Mouse (Mus musculus) heart, postnatal 25 days (tissue): ENCODE measurements around the gene Tpst2. TPM values are rescaled to one million over a fixed set of nuclear protein-coding genes. Genes with fewer than 3 reads are reported as not detected.

Source experiments
- DNase-seq: peaks from one replicate; pipeline ENCODE4 v3.0.0; 2022; ENCODE audit warnings: low spot score
- intact Hi-C: fragments of 180-260 bp; cut with DNase I; formaldehyde crosslinking; loops from one replicate; pipeline ENCODE4 v1.15.1; 2025
- total RNA-seq, 2 experiments: library from RNA; stranded (reverse); gene quantifications; 2 replicates each; pipeline ENCODE4 v1.2.3; 2021

Gene Tpst2
- total RNA-seq, 2 experiments from 2014 or later, result 38.7 to 42.3 TPM

GRCm38 (mm10) chr5:112279181-112280021 is 2.9 kb downstream of the Tpst2 start:
- no peak for DNase-seq
- intact Hi-C loops, result no loop called here

GRCm38 (mm10) chr5:112280151-112280550 is 3.7 kb downstream of the Tpst2 start:
- intact Hi-C loops, result no loop called here
- DNase-seq, result no peak

- DNase-seq, result no peak
- intact Hi-C loops, result no loop called here
Measured at GRCm38 (mm10) chr5:112280863-112281660, 4.6 kb downstream of the Tpst2 start.

GRCm38 (mm10) chr5:112281676-112282075 is 5.2 kb downstream of the Tpst2 start:
- no peak for DNase-seq
- intact Hi-C loops, result no loop called here

GRCm38 (mm10) chr5:112282123-112282779 is 5.8 kb downstream of the Tpst2 start:
- intact Hi-C loops, result no loop called here
- no peak for DNase-seq

- intact Hi-C loops, result no loop called here
- DNase-seq, result no peak
Measured at GRCm38 (mm10) chr5:112282780-112283482, 6.4 kb downstream of the Tpst2 start.

GRCm38 (mm10) chr5:112283543-112284202 is 7.2 kb downstream of the Tpst2 start:
- no peak for DNase-seq
- intact Hi-C loops, result no loop called here

GRCm38 (mm10) chr5:112284203-112284582 is 7.7 kb downstream of the Tpst2 start:
- intact Hi-C loops, result no loop called here

GRCm38 (mm10) chr5:112285548-112286085 is 9.1 kb downstream of the Tpst2 start:
- DNase-seq, result no peak
- intact Hi-C loops, result no loop called here

More at GRCm38 (mm10) chr5:112284203-112284582, 7.7 kb downstream of the Tpst2 start:
- no peak for DNase-seq

GRCm38 (mm10) chr5:112286608-112286983 is 10.1 kb downstream of the Tpst2 start:
- no peak for DNase-seq
- intact Hi-C loops, result no loop called here

- intact Hi-C loops, result no loop called here
- DNase-seq, result no peak
Measured at GRCm38 (mm10) chr5:112286984-112287641, 10.6 kb downstream of the Tpst2 start.

GRCm38 (mm10) chr5:112287652-112288051 is 11.2 kb downstream of the Tpst2 start:
- no peak for DNase-seq
- intact Hi-C loops, result no loop called here

- intact Hi-C loops, result no loop called here
- DNase-seq, result no peak
Measured at GRCm38 (mm10) chr5:112288193-112289141, 12.0 kb downstream of the Tpst2 start.

- DNase-seq, result no peak
- intact Hi-C loops, result no loop called here
Measured at GRCm38 (mm10) chr5:112289236-112289635, 12.7 kb downstream of the Tpst2 start.

- no peak for DNase-seq
- intact Hi-C loops, result no loop called here
Measured at GRCm38 (mm10) chr5:112289819-112290535, 13.5 kb downstream of the Tpst2 start.

GRCm38 (mm10) chr5:112290536-112290880 is 14.0 kb downstream of the Tpst2 start:
- intact Hi-C loops, result no loop called here

GRCm38 (mm10) chr5:112291866-112292265 is 15.4 kb downstream of the Tpst2 start:
- intact Hi-C loops, result no loop called here
- DNase-seq, result no peak

More at GRCm38 (mm10) chr5:112290536-112290880, 14.0 kb downstream of the Tpst2 start:
- no peak for DNase-seq
